Mouse (Mus musculus) brain, embryonic 14.5 days (tissue): ENCODE data around the gene Syk.

ENCODE experiments used
- CTCF ChIP-seq: fragments of 200-500 bp; IDR thresholded peaks from 2 replicates; pipeline ENCODE4 v1.5.1; 2012; ENCODE audit warnings: inconsistent platforms, mild to moderate bottlenecking, moderate library complexity, borderline replicate concordance; ENCODE audit not compliant: insufficient read depth, insufficient read length; ENCODE audit errors: extremely low read depth
- POLR2A ChIP-seq: fragments of 200-500 bp; IDR thresholded peaks from 2 replicates; pipeline ENCODE4 v1.6.1; 2012; ENCODE audit warnings: mild to moderate bottlenecking, inconsistent platforms, borderline replicate concordance; ENCODE audit not compliant: poor library complexity, insufficient read depth, insufficient read length, severe bottlenecking; ENCODE audit errors: extremely low read depth

DNA sequence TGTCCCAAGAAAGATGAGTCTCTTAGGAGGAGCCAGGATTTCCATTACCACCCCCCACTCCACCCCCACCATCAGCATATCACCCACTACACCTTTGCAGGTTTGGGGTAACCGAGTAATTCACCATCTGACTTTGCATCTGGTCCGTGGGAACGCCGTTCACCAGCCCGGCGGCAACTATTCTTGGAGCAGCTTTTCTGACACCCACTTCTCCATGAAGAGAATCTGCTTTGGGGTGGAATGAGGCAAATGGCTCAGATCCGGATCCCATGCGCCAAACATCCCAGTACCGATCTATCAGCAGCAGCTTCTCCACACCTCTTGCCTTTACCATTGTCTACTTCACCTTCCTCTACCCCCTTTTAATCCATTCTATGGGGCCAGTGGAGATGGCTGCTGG is 12.7 kb upstream of the Syk start:
- no peak for TF ChIP-seq POLR2A
- TF ChIP-seq CTCF = no peak
